ENCODE assay signal across 15 mouse cellular contexts in genomic region chr5:115018270-115018669, GRCm38 (mm10). TPM values are rescaled to one million over a fixed set of nuclear protein-coding genes. Genes with fewer than 3 reads are reported as not detected.
DNase-seq lines count a peak whose midpoint lies in the region; ATAC-seq lines count a peak whose summit lies in the region.
"Had no signal": no experiment of that assay in that cellular context is flagged by ENCODE, and none has a peak within 500 bp of the region (broad histone marks: within the 10 kb centered on the region; RNA-seq: fewer than 3 reads in every experiment).

No protein-coding gene starts in this region.

- WGBS in lung, embryonic 15.5 days: 13% methylated on average over 2 of the region's 2 CpGs
- 8% methylated on average over 2 of the region's 2 CpGs for WGBS in liver, embryonic 11.5 days

- H3K27ac ChIP-seq in lung, embryonic 15.5 days: no peak overlapping the region
- peak overlapping the region; percentile 48; the same call in 1 of the 2 replicates for H3K27ac ChIP-seq in liver, embryonic 11.5 days (ENCODE audit: low read depth, low read length)
- H3K27ac ChIP-seq: midbrain, embryonic 10.5 days; neural tube, embryonic 13.5 days had no signal

- ATAC-seq in CD4-positive, CD25-positive, alpha-beta regulatory T cell, adult 4 months: no peak
- no peak for ATAC-seq in lung, embryonic 15.5 days (ENCODE audit: borderline replicate concordance, extremely low read depth, low FRiP score, low TSS enrichment)
- ATAC-seq in liver, embryonic 11.5 days (replicated peaks; ENCODE audit: low FRiP score): peak; percentile 85
- ATAC-seq in monocyte, adult 5-6 weeks (replicated peaks; ENCODE audit: insufficient number of reproducible peaks, low FRiP score, low TSS enrichment, poor library complexity, severe bottlenecking): peak; percentile 69; the same call in 1 of the 2 replicates
- ATAC-seq: Patski had no signal

- H3K4me2 ChIP-seq in lung, embryonic 15.5 days: peak overlapping the region; percentile 8; the same call in 1 of the 2 replicates
- H3K4me2 ChIP-seq in liver, embryonic 11.5 days: peak overlapping the region; percentile 63
- H3K4me2 ChIP-seq: neural tube, embryonic 13.5 days had no signal

- no peaks in the 10 kb centered on the region for H3K27me3 ChIP-seq in lung, embryonic 15.5 days
- H3K27me3 ChIP-seq in liver, embryonic 11.5 days (replicated peaks; ENCODE audit: control insufficient read depth, insufficient read depth, low read length): no peaks in the 10 kb centered on the region
- H3K27me3 ChIP-seq: neural tube, embryonic 13.5 days; Patski had no signal

- DNase-seq in CD4-positive, CD25-positive, alpha-beta regulatory T cell, adult 2 months (ENCODE audit: low read depth, low spot score): peak; percentile 23
- DNase-seq in lung, postnatal 10 days: no peak
- DNase-seq in liver, embryonic 11.5 days (ENCODE audit: low spot score): no peak
- DNase-seq in Muller cell, postnatal 12 days (ENCODE audit: inconsistent ontology term): no peak
- DNase-seq in layer of hippocampus, adult 8-10 months (ENCODE audit: low spot score in 2 of 2): no peak
- DNase-seq: gastrocnemius, postnatal 36 days; kidney, adult 2 months had no signal

- no peaks in the 10 kb centered on the region for H3K9me3 ChIP-seq in lung, embryonic 15.5 days
- H3K9me3 ChIP-seq in liver, embryonic 11.5 days (ENCODE audit: control insufficient read depth, low read length): no peaks in the 10 kb centered on the region
- H3K9me3 ChIP-seq: neural tube, embryonic 13.5 days had no signal

- H3K36me3 ChIP-seq in lung, embryonic 15.5 days: no peaks in the 10 kb centered on the region
- no peaks in the 10 kb centered on the region; the same call in 1 of the 2 replicates for H3K36me3 ChIP-seq in liver, embryonic 11.5 days (ENCODE audit: control insufficient read depth, insufficient read depth, low read length)
- H3K36me3 ChIP-seq: neural tube, embryonic 13.5 days had no signal

- peaks cover 54% of the 10 kb centered on the region for H3K4me1 ChIP-seq in lung, embryonic 15.5 days
- H3K4me1 ChIP-seq in liver, embryonic 11.5 days (replicated peaks; ENCODE audit: control insufficient read depth, insufficient read depth, low read length): peaks cover 50% of the 10 kb centered on the region

- H3K9ac ChIP-seq in lung, embryonic 15.5 days: no peak overlapping the region
- peak overlapping the region; percentile 28; the same call in 1 of the 2 replicates for H3K9ac ChIP-seq in liver, embryonic 11.5 days (ENCODE audit: low read depth, low read length)
- H3K9ac ChIP-seq: neural tube, embryonic 13.5 days had no signal

- no peak overlapping the region for H3K4me3 ChIP-seq in lung, embryonic 15.5 days
- 0 out of 2 replicates have a peak overlapping the region, but pooled peaks have one; percentile 3 for H3K4me3 ChIP-seq in liver, embryonic 11.5 days (ENCODE audit: low read depth, low read length)
- H3K4me3 ChIP-seq: midbrain, embryonic 10.5 days; neural tube, embryonic 13.5 days had no signal

RNA-seq across cellular contexts. Expression of gene Sppl3, which starts 7.3 kb away (rescaled TPM):
- 10 to 100 TPM; 10.2 to 14.2 TPM for polyA plus RNA-seq in CD4-positive, CD25-positive, alpha-beta regulatory T cell, adult 4 months (2017; shearing (Covaris generic))
- 19.0 and 25.2 TPM in 2 replicates for polyA plus RNA-seq in lung, embryonic 15.5 days (2015; fragmentation: Nextera tagmentation; extraction: Ambion mirVana)
- polyA plus RNA-seq in liver, embryonic 11.5 days (2014; fragmentation: Nextera tagmentation; extraction: Ambion mirVana): 14.8 and 17.6 TPM in 2 replicates
- total RNA-seq in monocyte, adult 5-6 weeks (2017): 29.9 to 52.1 TPM (median 44.8 TPM) in 3 replicates
- total RNA-seq in layer of hippocampus, adult 8-10 months (2022): 10 to 100 TPM; 71.6 to 80.6 (median 77.4) TPM

RNA-seq across cellular contexts. Expression of gene Hnf1a, which starts 47.4 kb away (rescaled TPM):
- polyA plus RNA-seq in CD4-positive, CD25-positive, alpha-beta regulatory T cell, adult 4 months (2017; shearing (Covaris generic)): under 1 TPM in 1 of 2 experiments, not detected in 1; 0.09 TPM
- 0.15 TPM in 1 of 2 replicates, not detected in the other for polyA plus RNA-seq in lung, embryonic 15.5 days (2015; fragmentation: Nextera tagmentation; extraction: Ambion mirVana)
- polyA plus RNA-seq in liver, embryonic 11.5 days (2014; fragmentation: Nextera tagmentation; extraction: Ambion mirVana): 2.7 and 4.1 TPM in 2 replicates
- not detected in 3 replicates for total RNA-seq in monocyte, adult 5-6 weeks (2017)
- not detected for total RNA-seq in layer of hippocampus, adult 8-10 months (2022)
- total RNA-seq: gastrocnemius, postnatal 36 days; left cerebral cortex, adult 8-10 months had no signal
- polyA plus RNA-seq: forebrain, embryonic 11.5 days had no signal

Comparison
In these comparisons a context has a peak if more than half of its experiments do, and no peak if none do; other contexts are left out.
1. ATAC-seq: peak in liver, embryonic 11.5 days (single experiment) and monocyte, adult 5-6 weeks (single experiment); none in CD4-positive, CD25-positive, alpha-beta regulatory T cell, adult 4 months (single experiment) and lung, embryonic 15.5 days (single experiment).